Mouse (Mus musculus) adrenal gland, postnatal 25 days (tissue): ENCODE measurements around the gene Il20rb. TPM values are rescaled to one million over a fixed set of nuclear protein-coding genes. Genes with fewer than 3 reads are reported as not detected.

Source experiments
- DNase-seq: peaks from one replicate; pipeline ENCODE4 v3.0.0; 2021; ENCODE audit warnings: mixed read lengths
- total RNA-seq: library from RNA; stranded (reverse); gene quantifications from 2 replicates; pipeline ENCODE4 v1.2.3, GENCODE M21; 2021

Gene Il20rb
- total RNA-seq, 1 experiment from 2014 or later: 1.5 TPM

DNA sequence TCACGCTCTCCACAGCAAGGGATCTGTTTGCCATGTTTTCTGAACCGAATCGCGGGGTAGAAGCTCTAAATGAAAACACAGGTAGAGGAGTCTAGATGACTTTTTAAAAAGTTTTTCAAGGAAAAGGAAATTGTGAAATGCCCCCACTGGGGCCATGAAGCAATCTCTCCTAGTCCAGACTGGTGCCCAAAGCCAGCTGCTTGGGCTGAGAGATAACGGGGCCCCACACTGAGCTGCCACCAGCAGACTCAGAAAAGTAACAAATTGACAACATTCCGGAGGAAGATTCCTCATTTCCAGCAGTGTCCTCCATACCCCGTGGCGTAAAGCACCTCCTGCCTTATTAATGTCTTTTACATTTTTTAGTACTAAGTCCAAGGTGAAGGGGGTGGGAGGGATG, 66.9 kb downstream of the Il20rb start:
- no peak for DNase-seq

DNA sequence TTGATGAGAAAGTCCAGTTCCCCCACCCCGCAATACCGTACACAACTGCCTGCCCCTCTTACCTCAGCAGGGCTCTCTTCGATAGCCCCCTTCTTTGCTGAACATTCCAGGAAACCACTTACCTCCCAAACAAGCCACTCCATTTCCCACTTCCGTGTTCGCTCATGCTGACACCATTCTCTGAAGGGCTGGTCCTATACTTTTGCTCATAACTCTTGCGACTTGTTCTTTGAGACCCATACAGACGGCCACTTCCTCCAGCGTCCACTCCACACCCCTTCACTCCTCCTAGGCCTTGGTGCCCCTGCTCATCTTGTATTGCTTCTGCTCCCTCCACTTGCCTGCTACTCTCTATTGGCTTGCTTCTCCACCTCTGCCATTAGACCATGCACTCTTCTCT, 67.5 kb downstream of the Il20rb start:
- no peak for DNase-seq

DNA sequence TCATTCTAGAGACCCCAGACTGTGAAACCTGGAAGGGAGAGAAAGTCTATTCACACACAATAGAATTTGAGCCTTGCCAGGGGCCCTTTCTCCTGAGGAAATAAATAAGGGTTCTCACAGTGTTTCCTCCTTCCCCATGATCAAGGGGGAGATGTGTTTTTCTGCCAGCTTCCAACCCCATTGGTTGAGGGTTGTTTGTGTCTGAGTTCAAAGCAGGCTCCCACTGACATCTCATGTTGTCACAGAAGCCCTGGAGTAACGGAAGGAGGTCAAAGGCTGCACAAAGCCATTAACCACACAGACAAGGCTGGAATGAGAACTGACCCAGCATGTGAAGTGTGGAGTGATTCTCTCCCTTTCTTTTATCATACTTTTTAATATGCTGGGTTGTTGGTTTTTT, 69.8 kb downstream of the Il20rb start:
- no peak for DNase-seq

DNA sequence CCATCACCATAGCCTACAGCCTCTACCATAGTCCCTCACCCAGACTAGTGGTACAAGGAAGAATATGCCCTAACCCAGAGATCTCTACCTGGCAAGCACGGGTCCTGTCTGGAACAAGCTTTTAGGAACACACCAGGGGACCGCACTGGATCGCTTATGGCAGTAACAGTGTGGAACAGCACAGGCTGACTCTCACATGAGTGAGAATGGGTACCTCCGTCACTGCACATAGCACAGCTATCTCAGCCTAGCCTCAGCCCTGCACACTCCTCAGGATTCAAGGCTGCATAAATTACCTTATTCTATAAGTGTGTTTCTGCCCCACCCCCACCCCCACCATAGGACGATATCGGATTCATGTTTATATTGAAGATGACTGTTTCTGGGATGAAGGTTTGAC, 70.3 kb downstream of the Il20rb start:
- DNase-seq: no peak

DNA sequence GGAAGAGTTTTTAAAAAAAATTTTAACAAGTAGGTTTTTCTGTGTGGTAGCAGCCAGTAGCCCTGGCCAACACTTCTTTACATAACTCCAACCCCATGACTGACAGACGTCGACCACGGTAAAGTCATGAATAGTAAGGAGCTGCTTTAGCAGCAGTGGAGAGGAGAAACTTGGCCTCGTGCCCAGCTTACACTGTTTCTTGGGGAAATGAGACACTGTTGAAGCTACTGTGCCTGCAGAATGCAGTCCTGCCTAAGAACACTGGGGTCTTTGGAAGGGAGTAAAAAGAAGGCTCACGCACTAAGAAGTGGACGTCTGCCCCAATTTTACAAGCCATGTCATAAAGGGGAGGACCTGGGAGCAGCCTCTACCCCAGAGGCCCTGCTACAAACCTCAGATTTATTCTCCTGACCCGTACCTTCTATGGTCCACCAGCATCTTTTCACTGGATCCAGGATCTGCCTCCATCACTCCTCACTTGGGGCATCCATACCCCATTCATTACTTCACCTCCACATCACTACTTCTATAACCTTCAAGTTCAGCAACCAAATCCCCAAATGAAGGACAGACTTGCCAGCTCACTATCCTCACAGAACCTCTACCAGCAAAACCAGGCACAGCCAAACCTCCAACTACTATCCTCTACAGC, 71.1 kb downstream of the Il20rb start:
- peak; percentile 47 for DNase-seq

Other genes with a start within 250 kb of the Il20rb start
- gene Nck1, start 59.3 kb upstream of the Il20rb start, total RNA-seq: 41.9 and 52.0 TPM in 2 replicates
- 7.6 and 8.4 TPM in 2 replicates for gene Slc35g2, start 84.3 kb upstream of the Il20rb start, total RNA-seq
- 42.4 and 42.7 TPM in 2 replicates for gene Stag1, start 111.0 kb upstream of the Il20rb start, total RNA-seq